Mouse (Mus musculus): ENCODE results near the gene Myl3. TPM values are rescaled to one million over a fixed set of nuclear protein-coding genes. Genes with fewer than 3 reads are reported as not detected.

Myl3 gene
- polyA plus RNA-seq, 1 experiment from 2014 or later, result 0.72 TPM

DNA sequence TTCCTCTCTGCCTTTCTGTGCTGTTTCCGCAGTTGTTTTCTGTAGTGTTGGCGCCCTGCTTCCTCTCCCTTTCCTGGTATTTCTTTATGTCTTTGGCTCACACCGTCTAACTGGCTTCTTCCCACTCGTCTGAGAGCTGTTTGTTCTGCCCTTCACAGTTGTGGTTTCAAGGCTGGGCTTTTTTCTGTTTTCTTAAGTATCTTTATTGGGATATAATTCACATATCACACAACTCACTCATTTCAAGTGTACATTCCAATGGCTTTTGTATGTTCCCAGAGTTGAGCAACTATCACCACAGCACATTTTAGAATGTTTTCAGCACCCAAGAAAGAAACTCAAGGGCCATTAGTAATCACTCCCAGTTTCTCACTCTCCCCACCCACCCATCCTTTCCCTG is 48.8 kb downstream of the Myl3 start:
- H3K4me1 ChIP-seq (ENCODE audit: control insufficient read depth, insufficient read depth, low read length), result no peaks in the 10 kb centered on the region
- no peaks in the 10 kb centered on the region for H3K9me3 ChIP-seq (ENCODE audit: control insufficient read depth, low read depth, low read length)
- no peak overlapping the region for H3K4me3 ChIP-seq (ENCODE audit: low read depth, low read length)
- H3K36me3 ChIP-seq (ENCODE audit: control insufficient read depth, insufficient read depth, low read length), result no peaks in the 10 kb centered on the region
- WGBS, result 72% methylated on average over 4 of the region's 4 CpGs
- ATAC-seq (ENCODE audit: insufficient number of reproducible peaks, insufficient read depth, low FRiP score, low read depth), result no peak
- H3K4me2 ChIP-seq (replicated peaks; ENCODE audit: low read depth, low read length), result no peak overlapping the region
- no peaks in the 10 kb centered on the region for H3K27me3 ChIP-seq (ENCODE audit: control insufficient read depth, insufficient read depth, low read length)
- no peak overlapping the region for H3K9ac ChIP-seq (replicated peaks; ENCODE audit: low read depth, low read length)
- no peak overlapping the region for H3K27ac ChIP-seq (ENCODE audit: low read length)

- no peaks in the 10 kb centered on the region for H3K4me1 ChIP-seq (ENCODE audit: control insufficient read depth, insufficient read depth, low read length)
- H3K27ac ChIP-seq (ENCODE audit: low read length), result no peak overlapping the region
- H3K36me3 ChIP-seq (ENCODE audit: control insufficient read depth, insufficient read depth, low read length), result no peaks in the 10 kb centered on the region
- no peak for ATAC-seq (ENCODE audit: insufficient number of reproducible peaks, insufficient read depth, low FRiP score, low read depth)
- H3K9ac ChIP-seq (replicated peaks; ENCODE audit: low read depth, low read length), result no peak overlapping the region
- no peaks in the 10 kb centered on the region for H3K27me3 ChIP-seq (ENCODE audit: control insufficient read depth, insufficient read depth, low read length)
- no peak overlapping the region for H3K4me2 ChIP-seq (replicated peaks; ENCODE audit: low read depth, low read length)
- H3K4me3 ChIP-seq (ENCODE audit: low read depth, low read length), result no peak overlapping the region
- H3K9me3 ChIP-seq (ENCODE audit: control insufficient read depth, low read depth, low read length), result no peaks in the 10 kb centered on the region
- WGBS, result 83% methylated on average over 10 of the region's 10 CpGs
These were observed 55.4 kb downstream of the Myl3 start for GRCm38 (mm10) chr9:110797013-110797412.

DNA sequence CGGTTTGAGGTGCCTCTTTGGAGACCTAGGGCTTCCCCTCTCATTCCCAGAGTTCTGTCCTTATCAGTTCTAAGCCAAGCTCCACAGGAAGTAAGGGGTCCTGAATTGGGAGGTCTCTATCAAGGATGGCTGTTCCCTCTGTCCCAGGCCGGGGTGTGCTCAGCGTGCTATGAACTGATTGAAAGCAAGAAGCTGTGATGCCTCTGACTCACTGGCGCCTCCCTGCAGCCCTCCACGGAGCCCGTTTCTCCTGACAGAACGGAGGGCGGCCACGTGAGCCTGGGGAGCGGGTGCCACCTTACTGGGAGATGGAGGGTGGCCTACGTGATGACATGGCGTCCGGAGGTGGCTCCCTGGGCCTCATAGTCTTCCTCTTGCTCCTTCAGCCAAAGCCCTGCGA is 56.2 kb downstream of the Myl3 start, which contains the start of gene Prss42:
Gene Prss42, plus strand, starts transcription at position 301 of the 400 bp plus-strand sequence.
- 93% methylated on average over 14 of the region's 14 CpGs for WGBS
- H3K9ac ChIP-seq (replicated peaks; ENCODE audit: low read depth, low read length), result no peak within 1 kb of the TSS
- ATAC-seq (ENCODE audit: insufficient number of reproducible peaks, insufficient read depth, low FRiP score, low read depth), result no peak
- H3K36me3 ChIP-seq (ENCODE audit: control insufficient read depth, insufficient read depth, low read length), result no peaks in the 10 kb centered on the region
- no peak within 1 kb of the TSS for H3K4me2 ChIP-seq (replicated peaks; ENCODE audit: low read depth, low read length)
- no peaks in the 10 kb centered on the region for H3K4me1 ChIP-seq (ENCODE audit: control insufficient read depth, insufficient read depth, low read length)
- no peaks in the 10 kb centered on the region for H3K27me3 ChIP-seq (ENCODE audit: control insufficient read depth, insufficient read depth, low read length)
- no peaks in the 10 kb centered on the region for H3K9me3 ChIP-seq (ENCODE audit: control insufficient read depth, low read depth, low read length)
- no peak within 1 kb of the TSS for H3K27ac ChIP-seq (ENCODE audit: low read length)
- no peak within 1 kb of the TSS for H3K4me3 ChIP-seq (ENCODE audit: low read depth, low read length)

DNA sequence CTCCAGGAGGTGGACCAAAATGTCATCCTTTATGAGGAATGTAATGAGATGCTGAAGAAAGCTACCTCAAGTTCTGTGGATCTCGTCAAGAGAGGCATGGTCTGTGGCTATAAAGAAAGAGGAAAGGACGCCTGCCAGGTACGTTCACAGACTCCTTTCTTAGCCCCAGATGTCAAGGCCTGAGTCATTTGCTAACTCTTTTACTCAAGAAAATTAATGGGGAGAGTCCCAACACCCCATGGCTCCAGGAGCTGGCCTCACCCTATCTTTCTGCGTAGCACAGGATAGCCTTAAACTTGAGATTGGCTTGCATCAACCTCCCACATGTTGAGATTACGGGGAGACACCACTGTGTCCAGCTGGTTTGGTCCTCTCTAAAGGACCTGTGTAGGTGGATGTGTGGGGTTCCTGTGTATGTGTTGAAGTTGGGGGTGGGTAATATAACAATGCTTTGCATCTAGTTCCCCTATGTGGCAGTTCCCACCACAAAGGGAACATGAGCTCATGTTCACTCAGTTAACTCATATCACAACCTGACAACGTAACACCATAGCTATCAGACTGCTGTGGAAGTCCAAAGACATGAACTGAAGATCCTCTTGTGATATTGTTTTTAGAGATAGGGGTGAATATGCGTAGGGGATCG is 59.3 kb downstream of the Myl3 start:
- Histone ChIP-seq H3K4me2 (replicated peaks; ENCODE audit: low read depth, low read length) (no peak overlapping the region), H3K4me1 (ENCODE audit: control insufficient read depth, insufficient read depth, low read length) (no peaks in the 10 kb centered on the region), H3K9me3 (ENCODE audit: control insufficient read depth, low read depth, low read length) (no peaks in the 10 kb centered on the region), H3K4me3 (ENCODE audit: low read depth, low read length) (no peak overlapping the region), H3K27ac (ENCODE audit: low read length) (no peak overlapping the region), H3K27me3 (ENCODE audit: control insufficient read depth, insufficient read depth, low read length) (no peaks in the 10 kb centered on the region), H3K9ac (replicated peaks; ENCODE audit: low read depth, low read length) (no peak overlapping the region), H3K36me3 (ENCODE audit: control insufficient read depth, insufficient read depth, low read length) (no peaks in the 10 kb centered on the region)
- 87% methylated on average over 8 of the region's 8 CpGs for WGBS
- ATAC-seq (ENCODE audit: insufficient number of reproducible peaks, insufficient read depth, low FRiP score, low read depth), result no peak

DNA sequence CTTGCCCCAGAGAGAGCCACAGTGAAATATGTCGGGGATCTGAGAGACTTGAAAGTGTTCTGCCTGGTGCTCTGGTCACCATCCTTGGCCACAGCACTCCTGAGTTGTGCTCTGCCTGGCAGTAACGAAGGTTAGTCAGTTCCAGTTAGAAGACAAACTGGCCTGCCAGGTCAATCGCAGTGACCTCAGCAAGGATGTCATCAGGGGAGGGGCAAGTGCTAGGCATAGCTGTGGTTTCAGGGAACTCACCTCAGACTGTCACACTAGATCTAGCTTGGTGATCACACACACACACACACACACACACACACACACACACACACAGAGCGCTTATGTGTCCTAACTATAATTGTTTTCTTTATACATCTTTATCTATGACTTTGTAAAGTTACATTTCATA is 61.6 kb downstream of the Myl3 start:
- no peak overlapping the region for H3K4me2 ChIP-seq (replicated peaks; ENCODE audit: low read depth, low read length)
- H3K36me3 ChIP-seq (ENCODE audit: control insufficient read depth, insufficient read depth, low read length), result no peaks in the 10 kb centered on the region
- no peak overlapping the region for H3K9ac ChIP-seq (replicated peaks; ENCODE audit: low read depth, low read length)
- H3K9me3 ChIP-seq (ENCODE audit: control insufficient read depth, low read depth, low read length), result no peaks in the 10 kb centered on the region
- no peaks in the 10 kb centered on the region for H3K27me3 ChIP-seq (ENCODE audit: control insufficient read depth, insufficient read depth, low read length)
- no peak for ATAC-seq (ENCODE audit: insufficient number of reproducible peaks, insufficient read depth, low FRiP score, low read depth)
- no peak overlapping the region for H3K4me3 ChIP-seq (ENCODE audit: low read depth, low read length)
- H3K4me1 ChIP-seq (ENCODE audit: control insufficient read depth, insufficient read depth, low read length), result no peaks in the 10 kb centered on the region
- no peak overlapping the region for H3K27ac ChIP-seq (ENCODE audit: low read length)
- WGBS, result 60% methylated on average over 4 of the region's 4 CpGs

DNA sequence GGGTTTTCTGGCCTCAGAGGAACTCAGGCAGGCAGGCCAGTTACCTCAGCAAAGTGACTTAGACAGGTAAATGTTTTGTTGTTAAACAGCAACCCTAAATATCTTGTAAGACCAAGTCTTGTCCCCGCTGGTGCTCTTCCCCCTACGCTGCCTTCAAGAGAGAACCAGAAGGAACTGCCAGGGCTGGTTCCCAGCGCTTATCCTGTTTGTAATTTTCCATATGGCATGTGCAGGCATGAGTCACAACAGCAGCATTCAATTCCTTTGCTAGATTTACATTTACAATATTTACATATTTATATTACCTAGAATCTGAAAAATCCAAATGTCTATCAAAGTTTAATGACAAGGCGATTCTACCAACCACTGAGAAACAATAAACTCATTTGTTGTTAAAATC is 68.4 kb downstream of the Myl3 start:
- Histone ChIP-seq H3K9ac (replicated peaks; ENCODE audit: low read depth, low read length) (no peak overlapping the region), H3K27ac (ENCODE audit: low read length) (no peak overlapping the region), H3K36me3 (ENCODE audit: control insufficient read depth, insufficient read depth, low read length) (no peaks in the 10 kb centered on the region), H3K4me1 (ENCODE audit: control insufficient read depth, insufficient read depth, low read length) (no peaks in the 10 kb centered on the region), H3K4me2 (replicated peaks; ENCODE audit: low read depth, low read length) (no peak overlapping the region), H3K4me3 (ENCODE audit: low read depth, low read length) (no peak overlapping the region), H3K27me3 (ENCODE audit: control insufficient read depth, insufficient read depth, low read length) (no peaks in the 10 kb centered on the region), H3K9me3 (ENCODE audit: control insufficient read depth, low read depth, low read length) (no peaks in the 10 kb centered on the region)
- 81% methylated on average over 4 of the region's 4 CpGs for WGBS
- ATAC-seq (ENCODE audit: insufficient number of reproducible peaks, insufficient read depth, low FRiP score, low read depth), result no peak

DNA sequence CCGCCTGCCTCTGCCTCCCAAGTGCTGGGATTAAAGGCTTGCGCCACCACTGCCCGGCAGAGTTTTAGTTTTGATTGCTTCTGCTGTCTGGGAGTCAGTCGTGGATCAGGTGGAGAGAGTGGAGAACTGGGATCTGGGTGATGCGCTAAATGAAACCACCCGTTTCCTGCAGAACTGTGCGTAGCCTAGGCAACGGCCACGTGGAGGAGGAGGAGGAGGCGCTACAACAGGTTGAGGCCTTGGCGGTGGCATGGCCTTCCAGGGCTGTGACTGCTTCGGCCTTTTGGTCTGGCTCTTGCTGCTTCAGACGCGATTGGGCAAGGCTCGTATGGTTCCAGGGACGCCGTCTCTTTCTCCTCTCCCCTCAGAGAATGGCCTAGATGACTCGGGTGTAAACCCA is 72.1 kb downstream of the Myl3 start, which contains the start of gene Prss44:
Gene Prss44, plus strand, starts transcription at position 206 of the 400 bp plus-strand sequence.
- Histone ChIP-seq H3K9ac (replicated peaks; ENCODE audit: low read depth, low read length) (no peak within 1 kb of the TSS), H3K9me3 (ENCODE audit: control insufficient read depth, low read depth, low read length) (no peaks in the 10 kb centered on the region), H3K4me3 (ENCODE audit: low read depth, low read length) (no peak within 1 kb of the TSS), H3K36me3 (ENCODE audit: control insufficient read depth, insufficient read depth, low read length) (no peaks in the 10 kb centered on the region), H3K4me1 (ENCODE audit: control insufficient read depth, insufficient read depth, low read length) (no peaks in the 10 kb centered on the region), H3K27ac (ENCODE audit: low read length) (no peak within 1 kb of the TSS), H3K27me3 (ENCODE audit: control insufficient read depth, insufficient read depth, low read length) (no peaks in the 10 kb centered on the region), H3K4me2 (replicated peaks; ENCODE audit: low read depth, low read length) (no peak within 1 kb of the TSS)
- no peak for ATAC-seq (ENCODE audit: insufficient number of reproducible peaks, insufficient read depth, low FRiP score, low read depth)
- 59% methylated on average over 18 of the region's 18 CpGs for WGBS
